Mouse (Mus musculus): ENCODE data around the gene Tenm4. TPM values are rescaled to one million over a fixed set of nuclear protein-coding genes. Genes with fewer than 3 reads are reported as not detected.

Tenm4 gene
- polyA plus RNA-seq, 1 experiment from 2014 or later = 36.3 TPM

GRCm38 (mm10) chr7:96267266-96267665, 96.2 kb downstream of the Tenm4 start:
- no peaks in the 10 kb centered on the region for H3K36me3 ChIP-seq
- H3K27me3 ChIP-seq = no peaks in the 10 kb centered on the region
- H3K9me3 ChIP-seq = no peaks in the 10 kb centered on the region
- no peak for ATAC-seq (ENCODE audit: insufficient number of reproducible peaks, low FRiP score, low TSS enrichment, low read depth)
- no peak overlapping the region for H3K4me3 ChIP-seq
- WGBS = 19% methylated on average over 6 of the region's 6 CpGs
- no peak overlapping the region for H3K4me2 ChIP-seq
- H3K9ac ChIP-seq = no peak overlapping the region
- peaks cover 13% of the 10 kb centered on the region for H3K4me1 ChIP-seq
- H3K27ac ChIP-seq = no peak overlapping the region

- H3K27ac ChIP-seq = no peak overlapping the region
- H3K36me3 ChIP-seq = no peaks in the 10 kb centered on the region
- no peak overlapping the region for H3K4me3 ChIP-seq
- H3K4me1 ChIP-seq = peaks cover 10% of the 10 kb centered on the region
- no peaks in the 10 kb centered on the region for H3K27me3 ChIP-seq
- no peaks in the 10 kb centered on the region for H3K9me3 ChIP-seq
- H3K9ac ChIP-seq = no peak overlapping the region
- ATAC-seq (ENCODE audit: insufficient number of reproducible peaks, low FRiP score, low TSS enrichment, low read depth) = no peak
- no peak overlapping the region for H3K4me2 ChIP-seq
- 62% methylated on average over 4 of the region's 4 CpGs for WGBS
These were observed 99.6 kb downstream of the Tenm4 start for GRCm38 (mm10) chr7:96270684-96271083.

- no peak for ATAC-seq (ENCODE audit: insufficient number of reproducible peaks, low FRiP score, low TSS enrichment, low read depth)
- H3K4me2 ChIP-seq = no peak overlapping the region
- no peaks in the 10 kb centered on the region for H3K9me3 ChIP-seq
- no peaks in the 10 kb centered on the region for H3K36me3 ChIP-seq
- H3K4me1 ChIP-seq = peaks cover 3% of the 10 kb centered on the region
- WGBS = 74% methylated on average over 3 of the region's 3 CpGs
- H3K27me3 ChIP-seq = no peaks in the 10 kb centered on the region
- no peak overlapping the region for H3K9ac ChIP-seq
- H3K27ac ChIP-seq = no peak overlapping the region
- H3K4me3 ChIP-seq = no peak overlapping the region
These were observed 101.0 kb downstream of the Tenm4 start for GRCm38 (mm10) chr7:96272068-96272467.

GRCm38 (mm10) chr7:96274486-96274885, 103.4 kb downstream of the Tenm4 start:
- no peak overlapping the region for H3K27ac ChIP-seq
- H3K27me3 ChIP-seq = no peaks in the 10 kb centered on the region
- H3K4me2 ChIP-seq = no peak overlapping the region
- no peak for ATAC-seq (ENCODE audit: insufficient number of reproducible peaks, low FRiP score, low TSS enrichment, low read depth)
- no peaks in the 10 kb centered on the region for H3K9me3 ChIP-seq
- WGBS = 94% methylated on average over 2 of the region's 2 CpGs
- no peak overlapping the region for H3K4me3 ChIP-seq
- no peak overlapping the region for H3K9ac ChIP-seq
- H3K36me3 ChIP-seq = no peaks in the 10 kb centered on the region
- peaks cover 2% of the 10 kb centered on the region; the same call in 1 of the 2 replicates for H3K4me1 ChIP-seq

GRCm38 (mm10) chr7:96277550-96277949, 106.5 kb downstream of the Tenm4 start:
- H3K9me3 ChIP-seq = no peaks in the 10 kb centered on the region
- no peak overlapping the region for H3K4me2 ChIP-seq
- no peak overlapping the region for H3K9ac ChIP-seq
- WGBS = 83% methylated on average over 10 of the region's 10 CpGs
- no peak for ATAC-seq (ENCODE audit: insufficient number of reproducible peaks, low FRiP score, low TSS enrichment, low read depth)
- no peak overlapping the region for H3K4me3 ChIP-seq
- H3K27me3 ChIP-seq = no peaks in the 10 kb centered on the region
- no peak overlapping the region for H3K27ac ChIP-seq
- no peaks in the 10 kb centered on the region for H3K36me3 ChIP-seq
- peaks cover 16% of the 10 kb centered on the region for H3K4me1 ChIP-seq

GRCm38 (mm10) chr7:96278378-96278777, 107.3 kb downstream of the Tenm4 start:
- Histone ChIP-seq H3K4me2 (no peak overlapping the region), H3K36me3 (no peaks in the 10 kb centered on the region), H3K9ac (no peak overlapping the region), H3K27ac (no peak overlapping the region), H3K4me3 (no peak overlapping the region), H3K9me3 (no peaks in the 10 kb centered on the region), H3K27me3 (no peaks in the 10 kb centered on the region), H3K4me1 (peaks cover 16% of the 10 kb centered on the region)
- ATAC-seq (ENCODE audit: insufficient number of reproducible peaks, low FRiP score, low TSS enrichment, low read depth) = no peak
- 73% methylated on average over 11 of the region's 11 CpGs for WGBS

GRCm38 (mm10) chr7:96280795-96281194, 109.7 kb downstream of the Tenm4 start:
- H3K4me1 ChIP-seq = peaks cover 16% of the 10 kb centered on the region
- no peak overlapping the region for H3K9ac ChIP-seq
- no peaks in the 10 kb centered on the region for H3K27me3 ChIP-seq
- no peaks in the 10 kb centered on the region for H3K9me3 ChIP-seq
- H3K4me3 ChIP-seq = no peak overlapping the region
- H3K4me2 ChIP-seq = no peak overlapping the region
- H3K36me3 ChIP-seq = no peaks in the 10 kb centered on the region
- whole genome bisulfite sequencing = 43% methylated on average over 4 of the region's 4 CpGs
- ATAC-seq (ENCODE audit: insufficient number of reproducible peaks, low FRiP score, low TSS enrichment, low read depth) = no peak
- H3K27ac ChIP-seq = no peak overlapping the region

GRCm38 (mm10) chr7:96290576-96290975, 119.5 kb downstream of the Tenm4 start:
- Histone ChIP-seq H3K9ac (no peak overlapping the region), H3K36me3 (no peaks in the 10 kb centered on the region), H3K9me3 (no peaks in the 10 kb centered on the region), H3K4me1 (no peaks in the 10 kb centered on the region), H3K27ac (no peak overlapping the region), H3K4me2 (no peak overlapping the region), H3K4me3 (no peak overlapping the region), H3K27me3 (no peaks in the 10 kb centered on the region)
- whole genome bisulfite sequencing = 27% methylated on average over 2 of the region's 2 CpGs
- no peak for ATAC-seq (ENCODE audit: insufficient number of reproducible peaks, low FRiP score, low TSS enrichment, low read depth)

GRCm38 (mm10) chr7:96295959-96296358, 124.9 kb downstream of the Tenm4 start:
- ATAC-seq (ENCODE audit: insufficient number of reproducible peaks, low FRiP score, low TSS enrichment, low read depth) = no peak
- 97% methylated on average over 5 of the region's 5 CpGs for WGBS

GRCm38 (mm10) chr7:96300826-96301397, 129.9 kb downstream of the Tenm4 start:
- Histone ChIP-seq H3K9ac (no peak overlapping the region), H3K36me3 (no peaks in the 10 kb centered on the region), H3K9me3 (no peaks in the 10 kb centered on the region), H3K4me3 (no peak overlapping the region), H3K27ac (no peak overlapping the region), H3K4me1 (peaks cover 6% of the 10 kb centered on the region; the same call in 1 of the 2 replicates), H3K27me3 (no peaks in the 10 kb centered on the region), H3K4me2 (no peak overlapping the region)
- no peak for ATAC-seq (ENCODE audit: insufficient number of reproducible peaks, low FRiP score, low TSS enrichment, low read depth)
- 81% methylated on average over 8 of the region's 8 CpGs for WGBS

More at GRCm38 (mm10) chr7:96295959-96296358, 124.9 kb downstream of the Tenm4 start:
- Histone ChIP-seq H3K4me1 (no peaks in the 10 kb centered on the region), H3K4me2 (no peak overlapping the region), H3K36me3 (no peaks in the 10 kb centered on the region), H3K4me3 (no peak overlapping the region), H3K27me3 (no peaks in the 10 kb centered on the region), H3K27ac (no peak overlapping the region), H3K9me3 (no peaks in the 10 kb centered on the region), H3K9ac (no peak overlapping the region)

- peaks cover 6% of the 10 kb centered on the region; the same call in 1 of the 2 replicates for H3K4me1 ChIP-seq
- H3K27me3 ChIP-seq = no peaks in the 10 kb centered on the region
- H3K27ac ChIP-seq = no peak overlapping the region
- H3K36me3 ChIP-seq = no peaks in the 10 kb centered on the region
- 43% methylated on average over 3 of the region's 3 CpGs for WGBS
- H3K4me3 ChIP-seq = no peak overlapping the region
- peak; percentile 50; the same call in 1 of the 2 replicates for ATAC-seq (ENCODE audit: insufficient number of reproducible peaks, low FRiP score, low TSS enrichment, low read depth)
- H3K4me2 ChIP-seq = no peak overlapping the region
- no peak overlapping the region for H3K9ac ChIP-seq
- H3K9me3 ChIP-seq = no peaks in the 10 kb centered on the region
These were observed 130.8 kb downstream of the Tenm4 start for GRCm38 (mm10) chr7:96301813-96302212.

GRCm38 (mm10) chr7:96303963-96304362, 132.9 kb downstream of the Tenm4 start:
- H3K9me3 ChIP-seq = no peaks in the 10 kb centered on the region
- no peak overlapping the region for H3K4me3 ChIP-seq
- 42% methylated on average over 2 of the region's 2 CpGs for WGBS
- ATAC-seq (ENCODE audit: insufficient number of reproducible peaks, low FRiP score, low TSS enrichment, low read depth) = no peak; the same call in 1 of the 2 replicates
- H3K27ac ChIP-seq = no peak overlapping the region
- no peaks in the 10 kb centered on the region for H3K27me3 ChIP-seq
- no peaks in the 10 kb centered on the region for H3K36me3 ChIP-seq
- H3K9ac ChIP-seq = no peak overlapping the region
- no peak overlapping the region for H3K4me2 ChIP-seq
- peaks cover 6% of the 10 kb centered on the region; the same call in 1 of the 2 replicates for H3K4me1 ChIP-seq
